Mouse (Mus musculus): Measurements from ENCODE around the gene Fkbp4.

- no peak for TF ChIP-seq CTCF (IDR thresholded peaks at IDR 0.05; ENCODE audit: borderline replicate concordance, control insufficient read depth, extremely low read depth, insufficient read depth, low read length, poor library complexity)
- no peak for TF ChIP-seq POLR2A (IDR thresholded peaks at IDR 0.05; ENCODE audit: control insufficient read depth, extremely low read depth, insufficient read depth, low read length, poor library complexity)
Observed at GRCm38 (mm10) chr6:128474112-128474511, 35.6 kb upstream of the Fkbp4 start.

Data from thymus, adult 2 months (tissue).